Mouse (Mus musculus) adrenal gland, adult (tissue): Measurements from ENCODE around the gene Spred2.

ENCODE experiments used
- DNase-seq, 2 experiments: peaks; one replicate each; pipeline ENCODE4 v3.0.0; 2022 to 2023; ENCODE audit warnings: low spot score in 1 of 2; ENCODE audit not compliant: inconsistent age in 2 of 2

Gene Spred2

GRCm38 (mm10) chr11:19925149-19925975 lies 1.2 kb downstream of the Spred2 start:
- DNase-seq = peak; percentile 85 to 95

GRCm38 (mm10) chr11:19925976-19926842 lies 2.0 kb downstream of the Spred2 start:
- DNase-seq = peak; percentile 79 to 94

- DNase-seq = no peak
Measured at GRCm38 (mm10) chr11:19926843-19927120, 2.6 kb downstream of the Spred2 start.

- peak in 1 of 2 experiments; percentile 54 for DNase-seq
Measured at GRCm38 (mm10) chr11:19928633-19929032, 4.5 kb downstream of the Spred2 start.

GRCm38 (mm10) chr11:19929087-19929865 lies 5.1 kb downstream of the Spred2 start:
- peak in 1 of 2 experiments; percentile 33 for DNase-seq

- no peak for DNase-seq
Measured at GRCm38 (mm10) chr11:19931569-19932230, 7.5 kb downstream of the Spred2 start.

GRCm38 (mm10) chr11:19932983-19933511 lies 8.9 kb downstream of the Spred2 start:
- DNase-seq = no peak

- DNase-seq = no peak
Measured at GRCm38 (mm10) chr11:19935524-19936354, 11.6 kb downstream of the Spred2 start.

GRCm38 (mm10) chr11:19938456-19939004 lies 14.4 kb downstream of the Spred2 start:
- no peak for DNase-seq

GRCm38 (mm10) chr11:19939305-19939730 lies 15.1 kb downstream of the Spred2 start:
- DNase-seq = peak; percentile 48 to 81

GRCm38 (mm10) chr11:19939831-19940230 lies 15.7 kb downstream of the Spred2 start:
- peak in 1 of 2 experiments; percentile 77 for DNase-seq

- no peak for DNase-seq
Measured at GRCm38 (mm10) chr11:19941156-19941777, 17.1 kb downstream of the Spred2 start.

GRCm38 (mm10) chr11:19941978-19942377 lies 17.8 kb downstream of the Spred2 start:
- no peak for DNase-seq

- no peak for DNase-seq
Measured at GRCm38 (mm10) chr11:19943753-19944152, 19.6 kb downstream of the Spred2 start.

- DNase-seq = no peak
Measured at GRCm38 (mm10) chr11:19944701-19945100, 20.5 kb downstream of the Spred2 start.

- DNase-seq = no peak
Measured at GRCm38 (mm10) chr11:19946721-19947120, 22.5 kb downstream of the Spred2 start.

- peak; percentile 84 to 93 for DNase-seq
Measured at GRCm38 (mm10) chr11:19947626-19948135, 23.5 kb downstream of the Spred2 start.

- DNase-seq = no peak
Measured at GRCm38 (mm10) chr11:19949725-19950124, 25.6 kb downstream of the Spred2 start.

GRCm38 (mm10) chr11:19950169-19950568 lies 26.0 kb downstream of the Spred2 start:
- no peak for DNase-seq
